Mouse (Mus musculus): ENCODE measurements around the gene Lmtk2.

DNA sequence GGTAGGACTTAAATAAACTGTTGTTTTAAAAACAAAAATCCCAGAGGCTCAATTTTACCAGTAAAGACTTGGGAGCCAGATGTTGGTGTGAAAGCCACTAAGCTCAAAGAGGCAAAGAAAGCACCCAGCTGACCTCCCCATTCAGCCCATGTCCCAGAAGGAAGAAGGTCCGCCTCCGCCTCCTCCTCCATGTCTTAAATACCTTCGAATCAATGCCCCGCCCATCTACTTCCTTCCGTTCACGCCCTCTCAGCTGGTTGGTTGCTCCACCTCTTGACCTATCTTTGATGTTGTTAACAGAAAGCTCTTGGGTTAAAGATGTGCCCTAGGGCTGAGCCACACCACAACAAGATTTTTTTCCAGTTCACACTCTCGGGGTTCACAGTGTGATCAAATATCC lies 130.0 kb downstream of the Lmtk2 start:
- TF ChIP-seq ZC3H11A (IDR thresholded peaks at IDR 0.05; ENCODE audit: low read depth, low read length) (no peak), EP300 (IDR thresholded peaks at IDR 0.05; ENCODE audit: low read depth in 1 of 2, low read length in 2 of 2) (no peak), POLR2A (IDR thresholded peaks at IDR 0.05; ENCODE audit: control insufficient read depth in 1 of 2, insufficient read depth in 1 of 2, low read depth in 1 of 2, low read length in 2 of 2, poor library complexity in 1 of 2) (no peak), USF1 (IDR thresholded peaks at IDR 0.05; ENCODE audit: low read depth, low read length) (no peak), NRF1 (IDR thresholded peaks at IDR 0.05; ENCODE audit: insufficient read depth, low read depth, low read length, poor library complexity, severe bottlenecking) (no peak), MAX (IDR thresholded peaks at IDR 0.05; ENCODE audit: low read length) (no peak), CTCF (IDR thresholded peaks at IDR 0.05 in 2 of 3, conservative IDR thresholded peaks at IDR 0.05 in 1 of 3; ENCODE audit: control insufficient read depth in 1 of 3, insufficient read depth in 1 of 3, low read depth in 2 of 3, low read length in 3 of 3, poor library complexity in 1 of 3, severe bottlenecking in 1 of 3) (no peak), ZNF384 (IDR thresholded peaks at IDR 0.05; ENCODE audit: low read depth, low read length) (no peak)
